Mouse (Mus musculus) forebrain, embryonic 13.5 days (tissue): ENCODE measurements around the gene Prickle4. TPM values are rescaled to one million over a fixed set of nuclear protein-coding genes. Genes with fewer than 3 reads are reported as not detected.

Experiments
- ATAC-seq: fragments of 200-750 bp; cut with Nextera tagmentation; 2 replicates; pipeline ENCODE4 v1.8.0; 2017
- H3K27ac ChIP-seq: fragments of 300-500 bp; sonication (generic); 2 replicates; pipeline ENCODE4 v1.5.1; 2015; ENCODE audit warnings: inconsistent platforms, mild to moderate bottlenecking, moderate library complexity
- H3K27me3 ChIP-seq: fragments of 300-500 bp; sonication (generic); 2 replicates; pipeline ENCODE4 v1.6.1; 2015; ENCODE audit warnings: mild to moderate bottlenecking, inconsistent platforms
- H3K36me3 ChIP-seq: fragments of 300-500 bp; sonication (generic); 2 replicates; pipeline ENCODE4 v1.6.1; 2015; ENCODE audit warnings: mild to moderate bottlenecking, inconsistent platforms; ENCODE audit not compliant: poor library complexity, severe bottlenecking
- H3K4me1 ChIP-seq: fragments of 300-500 bp; sonication (generic); 2 replicates; pipeline ENCODE4 v1.6.1; 2015; ENCODE audit warnings: inconsistent platforms
- H3K4me2 ChIP-seq: fragments of 300-500 bp; sonication (generic); 2 replicates; pipeline ENCODE4 v1.6.1; 2015; ENCODE audit warnings: inconsistent platforms, mild to moderate bottlenecking, moderate library complexity
- H3K4me3 ChIP-seq: fragments of 300-500 bp; sonication (generic); 2 replicates; pipeline ENCODE4 v1.5.1; 2015; ENCODE audit warnings: mild to moderate bottlenecking, inconsistent platforms
- H3K9ac ChIP-seq: fragments of 300-500 bp; sonication (generic); 2 replicates; pipeline ENCODE4 v1.6.1; 2015; ENCODE audit warnings: mild to moderate bottlenecking, inconsistent platforms
- H3K9me3 ChIP-seq: fragments of 300-500 bp; sonication (generic); replicated peaks from 2 replicates; pipeline ENCODE4 v1.6.1; 2016; ENCODE audit warnings: inconsistent platforms
- WGBS: fragments of 180-500 bp; shearing (Covaris S2); methylation state at CpG from one replicate; pipeline ENCODE4 v1.1.7; 2015; 5-methylcytosine and 5-hydroxymethylcytosine counted together
- polyA plus RNA-seq: library from polyadenylated mRNA; unstranded; fragments of >200 nt; fragmentation: Nextera tagmentation; extraction: Ambion mirVana; gene quantifications from 2 replicates; pipeline ENCODE4 v1.2.1, GENCODE M21; 2015

Prickle4 gene
- not detected in 2 replicates for polyA plus RNA-seq

DNA sequence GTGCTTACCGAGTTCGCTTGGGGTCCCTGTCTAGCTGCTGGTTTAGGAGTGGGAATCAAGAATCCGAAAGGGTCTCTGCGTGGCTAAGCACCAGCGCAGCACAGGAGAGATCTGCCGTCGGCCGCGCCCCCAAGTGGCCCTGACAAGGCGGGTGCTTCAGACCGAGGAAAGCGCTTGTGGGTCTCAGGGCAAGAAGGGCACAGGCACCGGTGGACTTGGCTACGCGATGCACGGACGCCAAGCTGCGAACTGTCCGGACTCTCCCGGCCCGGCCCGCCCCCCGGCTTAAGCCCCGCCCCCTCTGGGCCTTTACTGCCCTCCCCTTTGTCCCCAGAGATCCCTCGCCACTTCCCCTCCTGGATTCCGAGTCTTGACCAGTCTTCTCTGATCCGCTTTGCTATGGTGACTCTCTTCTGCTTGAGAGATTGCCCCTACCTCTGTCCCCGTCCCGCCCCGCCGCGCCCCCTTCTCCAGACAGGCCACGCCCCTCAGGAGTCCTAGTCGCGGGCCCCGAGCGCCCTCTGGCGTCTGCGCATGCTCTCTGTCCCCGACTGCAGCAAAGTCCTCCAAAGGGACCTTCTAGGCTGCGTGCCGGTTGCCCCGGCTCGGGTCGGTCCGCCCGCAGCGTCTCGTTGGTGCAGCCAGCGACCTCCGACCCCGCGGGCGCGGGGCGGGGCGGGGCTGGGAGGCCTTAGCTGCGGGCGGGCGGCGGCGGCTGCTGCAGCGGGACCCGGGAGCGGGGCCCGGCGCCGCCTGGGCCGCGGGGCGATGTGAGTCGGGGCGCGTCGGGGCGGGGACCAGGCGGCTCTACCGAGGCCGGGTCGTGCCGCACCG, at the start of gene Prickle4:
Gene Prickle4 (minus strand): TSS at position 234 of the 834 bp plus-strand sequence.
- peak; percentile 96 for ATAC-seq
- peak within 1 kb of the TSS; percentile 76 for H3K4me2 ChIP-seq
- peaks cover 8% of the 10 kb centered on the region; the same call in 1 of the 2 replicates for H3K36me3 ChIP-seq
- H3K9ac ChIP-seq, result peak within 1 kb of the TSS; percentile 85
- H3K27ac ChIP-seq, result peak within 1 kb of the TSS; percentile 40; the same call in 1 of the 2 replicates
- H3K4me1 ChIP-seq, result peaks cover 16% of the 10 kb centered on the region
- no peaks in the 10 kb centered on the region for H3K9me3 ChIP-seq
- peaks cover 14% of the 10 kb centered on the region for H3K27me3 ChIP-seq
- WGBS, result under 1% methylated on average over 78 of the region's 82 CpGs
- H3K4me3 ChIP-seq, result peak within 1 kb of the TSS; percentile 76

DNA sequence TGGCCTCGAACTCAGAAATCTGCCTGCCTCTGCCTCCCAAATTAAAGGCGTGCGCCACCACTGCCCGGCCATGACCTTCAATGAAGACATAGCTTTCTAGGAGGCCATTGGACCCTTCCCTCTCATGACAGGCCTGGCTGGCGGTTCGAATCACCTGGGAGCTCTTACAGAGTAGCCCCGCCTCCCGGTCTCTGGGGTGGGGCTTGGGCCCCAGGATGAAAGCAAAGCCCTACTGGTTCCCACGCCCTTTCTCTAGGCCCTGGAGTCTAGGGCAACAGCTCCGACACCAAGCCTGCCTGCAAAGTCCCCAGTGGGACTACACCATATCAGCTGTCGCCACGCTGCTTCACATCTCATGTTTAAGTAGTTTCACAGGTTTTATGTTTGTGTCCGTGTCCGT, 49.5 kb upstream of the Prickle4 start:
- Histone ChIP-seq H3K4me3 (no peak overlapping the region), H3K36me3 (no peaks in the 10 kb centered on the region), H3K27me3 (peaks cover 12% of the 10 kb centered on the region), H3K4me2 (no peak overlapping the region), H3K27ac (no peak overlapping the region), H3K9ac (no peak overlapping the region), H3K4me1 (peaks cover 7% of the 10 kb centered on the region), H3K9me3 (peaks cover 5% of the 10 kb centered on the region)
- WGBS, result 92% methylated on average over 14 of the region's 14 CpGs
- ATAC-seq, result no peak

DNA sequence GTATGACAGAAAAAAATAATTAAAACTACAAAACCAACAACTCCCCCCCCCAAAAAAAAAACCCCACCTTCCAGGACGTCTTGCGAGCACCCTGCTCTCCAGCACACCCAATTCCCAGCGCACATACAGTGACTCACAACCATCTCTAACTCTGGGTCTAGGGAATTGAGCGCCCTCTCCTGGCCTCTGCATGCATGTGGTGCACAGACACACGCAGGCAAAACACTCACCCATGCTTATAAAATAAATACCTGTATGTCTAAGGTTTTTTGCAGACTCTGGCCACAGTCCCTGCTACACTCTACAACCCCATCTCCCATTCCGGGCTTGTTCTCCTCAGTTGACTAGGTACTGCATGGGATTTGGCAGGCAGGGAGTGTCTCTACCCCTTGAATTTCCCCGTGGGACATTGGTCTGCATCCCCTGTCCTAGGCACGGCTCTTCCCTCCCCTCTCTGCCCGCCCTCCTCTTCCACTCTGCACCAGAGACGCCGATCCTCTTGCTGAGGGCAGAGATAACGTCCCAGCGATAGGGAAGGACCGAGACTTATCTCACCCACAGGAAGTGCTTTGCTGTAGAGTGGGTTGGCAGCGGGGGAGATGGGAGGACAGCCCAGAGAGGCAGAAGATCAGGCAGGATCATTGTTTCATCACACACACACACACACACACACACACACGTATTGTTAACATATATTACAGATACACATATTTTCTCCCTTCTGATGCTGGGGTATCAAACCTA, 48.6 kb upstream of the Prickle4 start:
- WGBS, result 57% methylated on average over 16 of the region's 16 CpGs

DNA sequence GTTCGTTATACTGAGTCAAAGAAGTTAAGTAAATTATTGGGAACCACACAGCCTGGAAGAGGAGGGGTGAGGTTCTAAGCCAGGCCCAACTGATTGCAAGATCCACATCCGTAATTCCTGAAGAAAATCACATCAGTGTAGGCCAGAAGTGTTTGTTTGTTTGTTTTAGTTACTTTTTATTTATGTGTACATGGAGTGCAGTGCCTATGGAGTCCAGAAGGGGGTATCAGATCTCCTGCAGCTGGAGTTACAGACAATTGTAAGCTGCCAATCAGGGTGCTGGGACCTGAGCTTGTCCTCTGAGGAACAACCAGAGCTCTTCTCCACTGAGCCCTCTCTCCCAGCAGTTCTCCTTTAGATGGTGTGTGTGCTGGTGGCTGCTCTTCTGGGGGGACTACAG, 45.6 kb upstream of the Prickle4 start:
- H3K9me3 ChIP-seq, result peaks cover 5% of the 10 kb centered on the region; the same call in 1 of the 2 replicates
- no peak overlapping the region for H3K4me2 ChIP-seq
- no peak overlapping the region for H3K9ac ChIP-seq
- H3K27ac ChIP-seq, result no peak overlapping the region
- WGBS, result 60% methylated on average over 2 of the region's 2 CpGs
- no peak for ATAC-seq
- H3K27me3 ChIP-seq, result peaks cover 34% of the 10 kb centered on the region
- peaks cover 27% of the 10 kb centered on the region for H3K4me1 ChIP-seq
- no peaks in the 10 kb centered on the region for H3K36me3 ChIP-seq
- H3K4me3 ChIP-seq, result no peak overlapping the region

More for the DNA sequence above, 48.6 kb upstream of the Prickle4 start:
- Histone ChIP-seq H3K9me3 (peaks cover 5% of the 10 kb centered on the region), H3K27ac (no peak overlapping the region), H3K9ac (no peak overlapping the region), H3K4me2 (no peak overlapping the region), H3K36me3 (no peaks in the 10 kb centered on the region), H3K4me1 (peaks cover 17% of the 10 kb centered on the region), H3K27me3 (peaks cover 22% of the 10 kb centered on the region), H3K4me3 (no peak overlapping the region)
- no peak for ATAC-seq

DNA sequence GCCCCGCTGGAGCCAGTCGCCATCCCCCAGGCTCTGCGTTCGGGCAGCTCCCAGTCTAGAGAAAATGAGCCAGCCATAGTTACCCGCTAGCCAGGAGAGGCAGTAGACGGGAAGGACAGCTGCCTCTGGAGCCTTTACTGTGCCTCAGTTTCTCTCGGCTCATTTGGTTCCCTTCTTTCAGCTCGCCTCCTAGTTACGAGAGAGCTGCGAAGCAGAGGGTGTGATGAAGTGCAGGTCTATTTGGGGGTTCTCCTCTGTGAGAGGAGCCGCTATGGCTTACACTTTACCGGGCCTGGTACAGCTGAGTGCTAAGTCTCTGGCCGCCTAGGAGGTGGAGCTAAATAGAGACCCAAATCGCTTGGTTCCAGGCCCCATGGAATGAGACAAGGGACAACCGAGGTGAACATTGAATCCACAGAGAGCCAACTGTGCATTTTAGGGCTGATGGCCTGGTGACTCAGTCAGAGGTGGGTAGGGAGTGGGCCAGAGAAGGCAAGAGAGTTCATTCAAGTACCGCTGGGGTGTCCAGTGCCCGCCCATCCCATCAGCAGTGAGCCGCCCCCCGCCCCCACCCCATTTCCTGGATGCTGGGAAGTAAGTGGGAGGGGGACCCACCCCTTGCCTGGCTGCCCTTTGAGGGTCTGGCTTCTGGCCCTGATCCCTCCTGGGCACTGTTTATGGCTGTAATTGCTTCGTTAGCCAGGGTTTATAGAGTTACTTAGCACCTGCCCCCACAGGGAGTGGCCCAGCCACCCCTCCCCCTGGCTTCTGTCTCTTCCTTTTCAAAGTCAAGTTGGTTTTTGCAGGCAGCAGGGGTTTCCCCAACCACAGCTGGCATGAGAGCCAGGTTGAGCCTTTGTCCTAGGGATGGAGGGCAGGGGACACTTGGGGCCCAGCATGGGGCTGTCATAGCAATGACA, 44.6 kb upstream of the Prickle4 start:
- Histone ChIP-seq H3K27me3 (peaks cover 34% of the 10 kb centered on the region), H3K4me2 (peak overlapping the region; percentile 91), H3K27ac (no peak overlapping the region), H3K9me3 (no peaks in the 10 kb centered on the region), H3K4me3 (peak overlapping the region; percentile 56), H3K9ac (peak overlapping the region; percentile 12), H3K4me1 (peaks cover 27% of the 10 kb centered on the region), H3K36me3 (no peaks in the 10 kb centered on the region)
- WGBS, result 6% methylated on average over 20 of the region's 20 CpGs
- ATAC-seq, result no peak

DNA sequence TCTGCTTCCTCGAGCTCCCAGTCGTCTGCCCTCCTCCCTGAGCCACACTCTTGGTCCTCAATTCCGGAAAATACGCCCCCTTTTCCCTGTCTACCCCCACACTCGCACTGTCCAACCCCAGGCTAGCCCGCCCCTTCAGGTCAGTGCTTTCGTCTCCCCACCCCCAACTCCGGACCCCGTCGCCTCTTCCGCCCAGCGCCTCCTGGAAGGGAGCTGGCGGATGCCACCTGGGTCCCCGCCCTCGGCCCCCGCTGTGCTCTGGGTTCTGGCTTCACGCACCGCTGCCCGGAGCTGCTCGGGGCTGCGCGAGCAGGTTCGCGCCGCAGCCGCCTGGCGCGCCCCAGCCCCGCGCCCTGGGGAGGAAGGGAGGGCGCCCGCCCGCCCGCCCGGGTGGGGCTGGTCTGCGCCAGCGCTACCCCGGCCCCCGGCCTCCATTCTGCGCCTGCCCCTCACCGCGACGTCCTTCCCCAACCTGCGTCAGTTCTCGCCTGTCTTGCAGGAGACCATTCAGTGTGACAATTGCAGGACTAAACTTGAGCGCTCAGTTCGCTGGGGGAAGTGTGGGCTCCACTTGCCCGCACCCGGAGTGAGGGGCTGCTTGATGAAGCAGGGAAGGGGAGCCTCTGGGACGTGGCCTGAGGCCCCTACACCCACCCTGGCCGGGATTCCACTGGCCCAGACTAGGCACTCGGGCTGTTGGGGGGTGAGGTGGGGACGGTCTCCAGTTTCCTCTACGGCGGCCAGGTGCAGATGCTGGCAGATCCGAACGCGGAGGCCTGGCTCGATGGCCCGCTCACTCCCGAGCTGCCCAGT, 43.7 kb upstream of the Prickle4 start:
- Histone ChIP-seq H3K27ac (no peak overlapping the region), H3K9ac (peak overlapping the region; percentile 12), H3K27me3 (peaks cover 34% of the 10 kb centered on the region), H3K4me2 (peak overlapping the region; percentile 91), H3K36me3 (no peaks in the 10 kb centered on the region), H3K4me3 (peak overlapping the region; percentile 56), H3K4me1 (peaks cover 27% of the 10 kb centered on the region), H3K9me3 (no peaks in the 10 kb centered on the region)
- WGBS, result 1% methylated on average over 53 of the region's 61 CpGs
- ATAC-seq, result peak; percentile 27

DNA sequence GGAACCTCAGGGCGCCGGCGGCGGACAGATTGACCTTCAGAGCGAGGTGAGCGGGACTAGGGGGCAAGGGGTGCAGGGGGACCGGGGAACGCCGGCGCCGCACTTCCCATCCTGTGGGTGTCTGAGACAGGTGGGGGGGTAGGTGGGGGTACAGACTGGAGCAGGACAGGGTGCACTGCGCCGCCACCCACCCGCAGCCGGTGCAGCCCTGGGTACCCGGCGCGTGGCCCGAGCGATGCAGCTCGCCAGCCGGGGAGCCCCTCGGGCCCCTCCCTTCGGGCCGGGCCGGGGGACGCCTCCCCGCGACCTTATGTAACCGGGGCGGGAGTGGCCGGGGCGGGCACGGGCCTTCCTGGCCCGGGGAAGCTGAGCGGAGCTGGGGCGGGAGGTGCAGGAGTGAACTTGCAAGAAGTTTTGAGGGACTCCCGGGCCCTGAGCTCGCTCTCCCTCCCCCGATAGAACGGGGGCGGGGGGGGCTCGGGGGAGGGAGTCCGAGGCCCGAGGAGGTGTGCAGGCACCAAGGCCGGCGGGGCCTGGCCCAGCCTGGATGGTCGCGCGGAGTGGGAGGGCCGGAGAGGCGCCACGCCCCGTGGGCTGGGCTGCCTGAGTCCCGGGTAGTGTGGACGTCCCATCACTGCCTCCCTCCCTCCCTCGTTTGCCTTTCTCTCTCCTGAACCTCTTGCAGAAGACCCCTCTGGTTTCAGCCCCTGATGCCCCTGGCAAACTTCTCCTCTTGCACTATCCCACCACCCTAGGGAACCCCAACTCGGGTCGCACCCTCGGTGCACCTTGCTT, 42.9 kb upstream of the Prickle4 start:
- peak overlapping the region; percentile 66 for H3K9ac ChIP-seq
- peak; percentile 77 for ATAC-seq
- H3K27me3 ChIP-seq, result peaks cover 34% of the 10 kb centered on the region
- H3K4me3 ChIP-seq, result peak overlapping the region; percentile 56
- H3K4me2 ChIP-seq, result peak overlapping the region; percentile 91
- no peak overlapping the region for H3K27ac ChIP-seq
- no peaks in the 10 kb centered on the region for H3K36me3 ChIP-seq
- WGBS, result 1% methylated on average over 47 of the region's 60 CpGs
- H3K9me3 ChIP-seq, result no peaks in the 10 kb centered on the region
- H3K4me1 ChIP-seq, result peaks cover 27% of the 10 kb centered on the region

DNA sequence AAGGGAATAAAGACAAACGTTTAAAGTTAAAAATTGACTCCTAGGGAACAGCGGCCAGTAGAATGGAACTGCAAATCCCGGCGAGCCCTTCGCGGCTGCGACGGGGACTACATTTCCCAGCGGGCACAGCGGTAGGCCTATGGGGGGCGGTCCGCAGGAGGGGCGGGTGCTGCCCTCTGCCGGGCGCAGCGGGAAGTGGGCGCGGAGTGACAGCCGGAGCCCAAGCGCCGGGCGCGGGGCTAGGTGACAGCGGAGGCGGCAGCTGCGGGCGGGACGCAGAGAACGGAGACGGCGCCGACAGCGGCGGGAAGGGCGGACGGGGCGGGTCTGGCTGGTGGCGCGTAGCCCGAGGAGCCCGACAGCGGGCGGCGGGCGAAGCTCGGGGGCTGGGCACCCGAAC, 42.3 kb upstream of the Prickle4 start, which contains the start of gene Tfeb:
Gene Tfeb (plus strand): TSS at position 175 of the 400 bp plus-strand sequence.
- peak; percentile 88 for ATAC-seq

DNA sequence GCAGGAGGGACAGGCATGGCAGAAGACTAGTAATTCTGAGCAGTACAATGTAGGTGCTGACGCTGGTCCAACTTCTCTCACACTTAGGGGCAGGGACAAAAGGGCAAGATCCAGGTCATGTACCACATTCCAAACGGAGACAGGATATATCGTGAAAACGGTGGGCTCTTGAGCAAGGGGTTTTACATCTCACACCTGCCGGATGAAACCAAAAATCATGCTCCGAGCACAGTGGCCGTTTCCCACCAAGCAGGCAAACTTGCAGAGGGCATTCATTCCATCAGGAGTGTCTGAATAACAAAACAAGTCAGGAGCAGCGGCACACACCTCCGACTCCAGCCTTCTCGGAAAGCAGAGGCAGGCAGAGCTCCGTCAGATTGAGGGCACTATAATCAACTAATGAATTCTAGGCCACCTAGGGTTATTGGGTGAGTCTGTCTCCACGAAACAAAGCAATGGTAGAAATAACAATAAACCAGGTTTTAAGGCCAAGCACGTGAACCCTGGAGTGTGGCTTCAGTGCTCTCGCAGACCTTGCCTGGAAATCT, 41.1 kb upstream of the Prickle4 start:
- Histone ChIP-seq H3K27me3 (peaks cover 34% of the 10 kb centered on the region), H3K4me2 (no peak overlapping the region), H3K9me3 (no peaks in the 10 kb centered on the region), H3K9ac (no peak overlapping the region), H3K4me1 (peaks cover 27% of the 10 kb centered on the region), H3K36me3 (no peaks in the 10 kb centered on the region), H3K4me3 (no peak overlapping the region), H3K27ac (no peak overlapping the region)
- ATAC-seq, result no peak
- WGBS, result 77% methylated on average over 14 of the region's 14 CpGs

More for the DNA sequence above, 42.3 kb upstream of the Prickle4 start, which contains the start of gene Tfeb:
- Histone ChIP-seq H3K9ac (peak within 1 kb of the TSS; percentile 66), H3K27me3 (peaks cover 34% of the 10 kb centered on the region), H3K4me2 (peak within 1 kb of the TSS; percentile 91), H3K27ac (no peak within 1 kb of the TSS), H3K4me3 (peak within 1 kb of the TSS; percentile 56), H3K4me1 (peaks cover 27% of the 10 kb centered on the region), H3K36me3 (no peaks in the 10 kb centered on the region), H3K9me3 (no peaks in the 10 kb centered on the region)
- WGBS, result under 1% methylated on average over 35 of the region's 47 CpGs
